Mouse (Mus musculus) forebrain, embryonic 10.5 days (tissue): Measurements from ENCODE around the gene Mrps15. TPM values are rescaled to one million over a fixed set of nuclear protein-coding genes. Genes with fewer than 3 reads are reported as not detected.
"Not testable (repeated sequence)": the region's sequence is repeated elsewhere in the genome, so short reads cannot be mapped to it uniquely, and the experiment has no call there.

Experiments
- DNase-seq: peaks from one replicate; pipeline ENCODE4 v3.0.0-alpha.2; 2017; ENCODE audit warnings: low spot score; ENCODE audit errors: extremely low spot score
- H3K27ac ChIP-seq: fragments of 300-500 bp; sonication (generic); 2 replicates; pipeline ENCODE4 v1.5.1; 2016; ENCODE audit warnings: mild to moderate bottlenecking
- H3K27me3 ChIP-seq: fragments of 300-500 bp; sonication (generic); 2 replicates; pipeline ENCODE4 v1.6.1; 2016; ENCODE audit warnings: mild to moderate bottlenecking; ENCODE audit not compliant: poor library complexity, severe bottlenecking
- H3K36me3 ChIP-seq: fragments of 300-500 bp; sonication (generic); replicated peaks from 2 replicates; pipeline ENCODE4 v1.6.1; 2016; ENCODE audit warnings: mild to moderate bottlenecking, moderate library complexity
- H3K4me1 ChIP-seq: fragments of 300-500 bp; sonication (generic); 2 replicates; pipeline ENCODE4 v1.6.1; 2016
- H3K4me3 ChIP-seq: fragments of 300-500 bp; sonication (generic); 2 replicates; pipeline ENCODE4 v1.5.1; 2016; ENCODE audit warnings: mild to moderate bottlenecking, moderate library complexity
- H3K9me3 ChIP-seq: fragments of 300-500 bp; sonication (generic); 2 replicates; pipeline ENCODE4 v1.6.1; 2016; ENCODE audit warnings: mild to moderate bottlenecking, moderate library complexity
- WGBS: fragments of 180-500 bp; shearing (Covaris S2); methylation state at CpG from one replicate; pipeline ENCODE4 v1.1.7; 2016; 5-methylcytosine and 5-hydroxymethylcytosine counted together
- polyA plus RNA-seq: library from polyadenylated mRNA; unstranded; fragments of >200 nt; fragmentation: Nextera tagmentation; extraction: Ambion mirVana; gene quantifications from 2 replicates; pipeline ENCODE4 v1.2.1, GENCODE M21; 2016

The Mrps15 gene
- polyA plus RNA-seq, 1 experiment from 2014 or later: 136 TPM

- Histone ChIP-seq H3K9me3 (no peaks in the 10 kb centered on the region), H3K27me3 (no peaks in the 10 kb centered on the region), H3K27ac (no peak overlapping the region), H3K4me1 (0 out of 2 replicates have a peak, but pooled peaks cover 3% of the 10 kb centered on the region), H3K36me3 (peaks cover 26% of the 10 kb centered on the region), H3K4me3 (no peak overlapping the region)
- peak; percentile 79 for DNase-seq
- 39% methylated on average over 7 of the region's 7 CpGs for WGBS
These were observed 39.4 kb downstream of the Mrps15 start for GRCm38 (mm10) chr4:126085996-126086576.

GRCm38 (mm10) chr4:126090101-126090847 is 43.5 kb downstream of the Mrps15 start:
- WGBS: 89% methylated on average over 7 of the region's 7 CpGs
- no peak overlapping the region for H3K4me3 ChIP-seq
- 0 out of 2 replicates have a peak, but pooled peaks cover 3% of the 10 kb centered on the region for H3K4me1 ChIP-seq
- H3K9me3 ChIP-seq: no peaks in the 10 kb centered on the region
- H3K36me3 ChIP-seq: peaks cover 5% of the 10 kb centered on the region; the same call in 1 of the 2 replicates
- no peaks in the 10 kb centered on the region for H3K27me3 ChIP-seq
- no peak for DNase-seq
- H3K27ac ChIP-seq: no peak overlapping the region

GRCm38 (mm10) chr4:126090848-126091124 is 44.1 kb downstream of the Mrps15 start:
- Histone ChIP-seq H3K27ac (no peak overlapping the region), H3K27me3 (no peaks in the 10 kb centered on the region), H3K4me3 (no peak overlapping the region), H3K36me3 (peaks cover 5% of the 10 kb centered on the region; the same call in 1 of the 2 replicates), H3K4me1 (0 out of 2 replicates have a peak, but pooled peaks cover 3% of the 10 kb centered on the region), H3K9me3 (no peaks in the 10 kb centered on the region)
- 90% methylated on average over 4 of the region's 4 CpGs for WGBS
- no peak for DNase-seq

- 88% methylated on average over 8 of the region's 8 CpGs for WGBS
- Histone ChIP-seq H3K27me3 (no peaks in the 10 kb centered on the region), H3K4me3 (no peak overlapping the region), H3K36me3 (peaks cover 5% of the 10 kb centered on the region; the same call in 1 of the 2 replicates), H3K27ac (no peak overlapping the region), H3K4me1 (peaks cover 6% of the 10 kb centered on the region), H3K9me3 (no peaks in the 10 kb centered on the region)
- DNase-seq: no peak
These were observed 45.1 kb downstream of the Mrps15 start for GRCm38 (mm10) chr4:126091873-126092272.

GRCm38 (mm10) chr4:126095622-126096430 is 49.1 kb downstream of the Mrps15 start:
- H3K27ac ChIP-seq: peak overlapping the region; percentile 93
- H3K27me3 ChIP-seq, DNase-seq, H3K9me3 ChIP-seq: not testable (repeated sequence)
- H3K36me3 ChIP-seq: peaks cover 32% of the 10 kb centered on the region
- 59% methylated on average over 14 of the region's 14 CpGs for WGBS
- peak overlapping the region; percentile 74 for H3K4me3 ChIP-seq
- peaks cover 21% of the 10 kb centered on the region for H3K4me1 ChIP-seq

GRCm38 (mm10) chr4:126096464-126097111 is 49.9 kb downstream of the Mrps15 start, which contains the start of gene Lsm10:
Gene Lsm10 (plus strand): TSS chr4:126096623.
- H3K27ac ChIP-seq: peak within 1 kb of the TSS; percentile 93
- H3K27me3 ChIP-seq: no peaks in the 10 kb centered on the region
- H3K36me3 ChIP-seq: peaks cover 32% of the 10 kb centered on the region
- 4% methylated on average over 37 of the region's 37 CpGs for WGBS
- no peaks in the 10 kb centered on the region for H3K9me3 ChIP-seq
- peak within 1 kb of the TSS; percentile 74 for H3K4me3 ChIP-seq
- DNase-seq: peak; percentile 97
- peaks cover 21% of the 10 kb centered on the region for H3K4me1 ChIP-seq

- Histone ChIP-seq H3K4me3 (peak overlapping the region; percentile 74; the same call in 1 of the 2 replicates), H3K27ac (no peak overlapping the region), H3K4me1 (peaks cover 29% of the 10 kb centered on the region), H3K9me3 (no peaks in the 10 kb centered on the region), H3K36me3 (peaks cover 32% of the 10 kb centered on the region), H3K27me3 (no peaks in the 10 kb centered on the region)
- WGBS: 96% methylated on average over 20 of the region's 20 CpGs
- DNase-seq: no peak
These were observed 51.1 kb downstream of the Mrps15 start for GRCm38 (mm10) chr4:126097711-126098253.

- no peak overlapping the region for H3K4me3 ChIP-seq
- no peaks in the 10 kb centered on the region for H3K27me3 ChIP-seq
- H3K36me3 ChIP-seq: peaks cover 32% of the 10 kb centered on the region
- no peak for DNase-seq
- H3K4me1 ChIP-seq: peaks cover 43% of the 10 kb centered on the region
- H3K9me3 ChIP-seq: no peaks in the 10 kb centered on the region
- no peak overlapping the region for H3K27ac ChIP-seq
- 90% methylated on average over 3 of the region's 3 CpGs for WGBS
These were observed 52.6 kb downstream of the Mrps15 start for GRCm38 (mm10) chr4:126099365-126099764.

- Histone ChIP-seq H3K4me3 (no peak overlapping the region), H3K9me3 (no peaks in the 10 kb centered on the region), H3K4me1 (peaks cover 56% of the 10 kb centered on the region), H3K36me3 (peaks cover 32% of the 10 kb centered on the region), H3K27ac (no peak overlapping the region), H3K27me3 (no peaks in the 10 kb centered on the region)
- no peak for DNase-seq
- 86% methylated on average over 3 of the region's 3 CpGs for WGBS
These were observed 54.0 kb downstream of the Mrps15 start for GRCm38 (mm10) chr4:126100764-126101163.

- peaks cover 32% of the 10 kb centered on the region for H3K36me3 ChIP-seq
- H3K27ac ChIP-seq: peak overlapping the region; percentile 90
- no peaks in the 10 kb centered on the region for H3K27me3 ChIP-seq
- H3K9me3 ChIP-seq: no peaks in the 10 kb centered on the region
- H3K4me3 ChIP-seq: peak overlapping the region; percentile 90
- DNase-seq: no peak
- 43% methylated on average over 7 of the region's 7 CpGs for WGBS
- H3K4me1 ChIP-seq: peaks cover 56% of the 10 kb centered on the region
These were observed 55.5 kb downstream of the Mrps15 start for GRCm38 (mm10) chr4:126102061-126102841.

- Histone ChIP-seq H3K36me3 (peaks cover 26% of the 10 kb centered on the region), H3K4me3 (peak overlapping the region; percentile 90), H3K9me3 (no peaks in the 10 kb centered on the region), H3K27me3 (no peaks in the 10 kb centered on the region), H3K4me1 (peaks cover 57% of the 10 kb centered on the region), H3K27ac (peak overlapping the region; percentile 90)
- 2% methylated on average over 15 of the region's 15 CpGs for WGBS
- peak; percentile 62 for DNase-seq
These were observed 56.4 kb downstream of the Mrps15 start for GRCm38 (mm10) chr4:126103057-126103581.
